Mouse (Mus musculus): ENCODE data around the gene Ppp1r12b.

Ppp1r12b gene

DNA sequence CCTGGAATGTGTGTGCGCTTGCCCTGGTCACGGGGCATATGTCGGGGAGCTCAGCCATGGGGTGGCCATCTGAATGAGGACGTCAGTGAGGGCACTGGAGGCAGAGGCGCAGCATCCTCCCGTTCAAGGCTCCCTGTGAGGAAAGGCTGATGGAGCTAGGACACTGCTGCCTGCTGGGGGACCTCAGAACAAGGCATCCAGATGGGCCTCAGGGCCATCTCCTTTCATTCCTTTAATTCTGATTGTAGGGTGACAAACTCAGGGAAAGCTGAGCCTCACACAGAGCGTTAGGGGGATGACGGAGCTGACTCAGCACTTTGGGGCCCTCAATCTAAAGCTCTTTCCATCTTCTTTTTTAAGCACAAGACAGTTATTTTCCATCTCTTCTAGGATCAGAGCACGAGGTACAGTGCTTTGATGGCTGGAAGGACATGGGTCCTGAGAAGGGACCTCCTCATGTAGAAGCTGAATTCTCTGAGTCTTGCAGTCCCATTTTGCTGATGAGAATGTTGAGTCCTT lies 242.9 kb downstream of the Ppp1r12b start:
- DNase-seq = no peak

GRCm38 (mm10) chr1:134711653-134712052 lies 244.1 kb downstream of the Ppp1r12b start:
- no peak for DNase-seq

DNA sequence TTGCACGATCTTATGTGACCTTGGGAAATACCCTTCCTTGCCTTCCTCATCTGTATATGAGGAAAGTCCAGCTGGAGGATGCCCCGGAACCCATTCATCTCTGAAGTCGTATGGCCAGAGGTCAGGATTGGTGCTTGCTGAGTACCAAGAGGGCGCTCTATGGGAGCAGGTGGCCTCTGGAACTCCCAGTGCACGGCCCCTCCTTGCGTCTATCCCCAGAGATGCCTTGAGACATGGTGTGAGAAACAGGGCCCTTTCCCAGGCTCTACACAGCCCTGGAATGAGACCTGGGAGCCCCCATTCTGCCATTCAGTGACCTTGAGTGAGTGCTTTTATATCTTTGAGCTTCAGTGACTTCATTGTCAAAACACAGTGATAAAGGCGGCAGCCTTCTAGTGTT lies 244.7 kb downstream of the Ppp1r12b start:
- DNase-seq = no peak

DNA sequence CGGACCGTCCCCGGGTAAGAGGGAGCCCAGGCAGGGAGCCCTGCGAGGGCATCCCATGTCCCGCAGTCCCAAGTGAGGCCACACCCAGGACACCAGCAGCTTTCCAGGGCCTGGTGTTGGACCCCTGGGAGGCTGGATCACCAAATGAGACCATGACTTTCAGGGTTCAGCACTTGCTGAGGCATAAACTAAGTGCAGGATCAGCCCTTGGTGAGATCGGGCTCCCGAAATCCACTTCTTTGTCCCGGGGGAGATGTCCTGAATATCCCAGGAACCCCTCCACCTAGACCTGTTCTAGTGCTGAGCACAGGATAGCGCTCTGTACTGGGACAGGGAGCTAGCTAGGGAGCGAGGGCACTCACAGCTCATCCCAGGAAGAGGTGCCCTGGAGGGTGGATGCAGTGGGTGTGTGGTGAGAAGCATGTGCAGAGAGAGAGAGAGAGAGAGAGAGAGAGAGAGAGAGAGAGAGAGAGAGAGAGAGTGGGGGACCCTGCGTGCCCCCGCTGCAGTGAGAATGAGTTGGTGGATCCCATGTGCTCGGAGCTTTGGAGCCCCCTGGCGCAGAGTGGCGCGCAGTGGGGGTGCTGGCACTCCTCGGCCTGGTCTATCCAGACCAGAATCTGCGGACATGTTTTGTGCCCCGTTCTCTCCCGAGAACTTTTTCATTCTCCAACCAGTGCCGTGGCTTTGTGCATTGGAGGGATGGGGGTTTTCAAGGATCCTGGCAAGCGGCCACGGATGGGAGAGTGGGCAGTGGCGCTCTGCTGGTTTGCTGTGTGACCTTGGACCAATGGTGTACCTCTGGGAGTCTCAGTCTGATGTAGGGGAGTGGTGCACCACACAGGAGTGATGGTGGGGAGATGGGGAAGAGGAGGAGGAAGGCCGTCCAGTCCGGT lies 246.1 kb downstream of the Ppp1r12b start:
- DNase-seq = no peak

DNA sequence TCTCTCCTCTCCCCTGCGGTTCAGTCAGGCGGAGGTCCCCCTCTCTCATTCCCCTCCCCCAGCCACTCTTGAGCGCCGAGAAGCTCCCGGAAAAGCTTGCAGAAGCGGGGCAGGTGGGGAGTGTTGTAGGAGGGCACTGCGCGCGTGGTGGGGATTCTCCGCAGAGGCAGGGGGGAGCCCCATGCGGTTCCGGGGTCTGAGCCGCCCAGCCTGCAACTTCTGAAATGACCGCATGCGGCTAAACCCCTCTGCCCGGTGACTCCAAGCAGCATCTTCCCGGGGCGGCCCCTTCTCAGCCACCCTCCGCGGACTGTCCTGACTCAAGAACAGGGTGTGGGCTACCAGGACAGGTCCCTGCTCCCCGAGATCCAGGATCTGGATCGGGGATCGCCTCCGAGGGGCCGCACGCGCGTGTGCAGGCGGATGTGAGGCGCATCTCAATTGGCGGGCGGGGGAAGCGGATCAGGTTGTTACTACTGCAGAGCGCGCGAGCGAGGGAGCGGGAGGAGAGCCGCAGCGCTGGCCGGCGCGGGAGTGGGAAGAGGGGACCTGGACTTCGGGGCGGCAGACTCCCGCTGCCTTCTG lies 246.8 kb downstream of the Ppp1r12b start:
- peak; percentile 29 for DNase-seq

DNA sequence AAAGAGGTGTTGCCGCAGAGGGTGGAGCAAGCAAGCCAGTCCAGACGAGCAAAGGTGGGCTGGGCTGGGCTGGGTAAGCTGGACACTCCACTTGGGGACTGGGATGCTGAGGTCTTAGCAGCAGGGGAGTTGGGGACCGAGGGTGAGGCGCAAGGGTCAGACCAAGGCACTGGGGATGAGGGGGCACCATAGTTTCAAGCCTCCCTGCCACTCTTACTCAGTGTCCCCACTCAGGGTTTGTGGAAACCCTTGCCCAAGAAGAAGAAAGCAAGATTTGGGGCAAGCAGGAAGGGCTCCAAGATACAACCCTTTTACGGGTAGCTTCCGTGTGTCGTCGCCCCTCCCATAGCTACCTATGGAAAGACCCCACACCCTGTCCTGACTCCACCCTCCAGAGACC lies 247.5 kb downstream of the Ppp1r12b start:
- no peak for DNase-seq

GRCm38 (mm10) chr1:134707516-134707915 lies 248.2 kb downstream of the Ppp1r12b start:
- no peak for DNase-seq

- no peak for DNase-seq
Observed at GRCm38 (mm10) chr1:134706549-134706948, 249.2 kb downstream of the Ppp1r12b start.
